Mouse (Mus musculus): ENCODE data around the gene Ccdc160. TPM values are rescaled to one million over a fixed set of nuclear protein-coding genes. Genes with fewer than 3 reads are reported as not detected.

The Ccdc160 gene
- polyA plus RNA-seq, 1 experiment from 2014 or later = 5.2 TPM

- no peaks in the 10 kb centered on the region for H3K36me3 ChIP-seq
- H3K4me1 ChIP-seq (replicated peaks) = no peaks in the 10 kb centered on the region
- DNase-seq (ENCODE audit: low spot score) = no peak
- no peaks in the 10 kb centered on the region for H3K27me3 ChIP-seq (ENCODE audit: insufficient read depth, poor library complexity, severe bottlenecking)
- H3K4me3 ChIP-seq = no peak overlapping the region
- H3K9me3 ChIP-seq = no peaks in the 10 kb centered on the region
- no peak overlapping the region for H3K27ac ChIP-seq
- 81% methylated on average over 5 of the region's 5 CpGs for WGBS
Measured at GRCm38 (mm10) chrX:52777671-52778070, 13.3 kb upstream of the Ccdc160 start.

DNA sequence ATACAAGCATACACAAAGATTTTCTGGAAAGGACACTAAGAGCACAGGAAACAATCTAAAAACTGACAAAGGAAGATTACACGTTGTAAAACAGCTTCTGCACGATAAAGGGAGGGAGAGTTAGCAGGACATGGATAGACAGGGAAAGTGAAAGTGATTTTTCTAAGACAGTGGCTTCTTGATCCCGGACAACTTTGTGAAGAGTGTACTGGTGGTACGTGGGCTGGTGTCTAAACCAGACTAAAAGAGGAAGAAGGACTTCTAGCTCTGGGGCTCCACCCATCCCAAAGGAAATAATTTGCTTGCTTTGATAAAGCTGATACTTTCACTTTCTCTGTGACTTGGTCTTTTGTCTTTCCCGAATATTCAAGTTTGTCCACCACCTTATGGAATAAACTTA lies 7.1 kb upstream of the Ccdc160 start:
- no peak for DNase-seq (ENCODE audit: low spot score)
- H3K27me3 ChIP-seq (ENCODE audit: insufficient read depth, poor library complexity, severe bottlenecking) = no peaks in the 10 kb centered on the region
- no peaks in the 10 kb centered on the region for H3K4me1 ChIP-seq (replicated peaks)
- H3K36me3 ChIP-seq = no peaks in the 10 kb centered on the region
- WGBS = 78% methylated on average over 5 of the region's 5 CpGs
- no peak overlapping the region for H3K4me3 ChIP-seq
- H3K27ac ChIP-seq = no peak overlapping the region
- H3K9me3 ChIP-seq = no peaks in the 10 kb centered on the region

DNA sequence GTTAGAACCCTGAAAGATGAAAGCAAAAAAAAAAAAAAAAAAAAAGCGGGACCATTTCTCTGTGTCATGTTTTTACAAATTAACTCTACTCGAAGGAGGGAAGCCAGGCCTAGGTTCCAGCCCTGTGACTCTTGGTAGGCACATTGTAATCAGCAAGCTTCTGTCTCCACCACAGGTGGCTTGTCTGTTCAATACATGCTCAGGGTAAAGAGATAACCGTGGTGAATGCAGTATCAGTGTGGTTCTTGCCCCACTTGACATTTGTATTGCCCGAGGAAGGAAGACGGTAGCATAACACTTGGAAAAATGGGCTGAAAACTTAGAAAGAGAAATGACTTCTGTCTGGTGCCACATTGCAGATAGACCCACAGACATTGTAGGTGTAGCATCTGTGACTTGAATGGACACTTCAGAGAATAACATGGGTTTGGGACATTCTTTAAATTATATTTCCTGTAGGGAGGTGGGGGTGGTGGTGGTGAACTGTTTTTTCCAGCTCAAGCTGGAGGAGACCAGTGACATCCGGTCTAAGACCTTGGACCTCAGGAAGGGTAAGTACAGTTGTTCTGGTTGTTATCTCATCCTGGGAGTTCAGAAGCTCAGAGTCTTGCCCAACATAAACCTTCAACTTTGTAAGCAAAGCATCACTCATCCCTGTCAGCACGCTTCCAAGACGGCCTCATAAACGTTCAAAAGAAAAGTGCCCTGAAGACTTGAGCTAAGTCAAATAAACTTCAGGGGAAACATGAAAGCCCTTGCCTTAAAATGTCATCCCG lies 1.1 kb downstream of the Ccdc160 start:
- 37% methylated on average over 10 of the region's 10 CpGs for WGBS
- H3K4me3 ChIP-seq = peak overlapping the region; percentile 53

DNA sequence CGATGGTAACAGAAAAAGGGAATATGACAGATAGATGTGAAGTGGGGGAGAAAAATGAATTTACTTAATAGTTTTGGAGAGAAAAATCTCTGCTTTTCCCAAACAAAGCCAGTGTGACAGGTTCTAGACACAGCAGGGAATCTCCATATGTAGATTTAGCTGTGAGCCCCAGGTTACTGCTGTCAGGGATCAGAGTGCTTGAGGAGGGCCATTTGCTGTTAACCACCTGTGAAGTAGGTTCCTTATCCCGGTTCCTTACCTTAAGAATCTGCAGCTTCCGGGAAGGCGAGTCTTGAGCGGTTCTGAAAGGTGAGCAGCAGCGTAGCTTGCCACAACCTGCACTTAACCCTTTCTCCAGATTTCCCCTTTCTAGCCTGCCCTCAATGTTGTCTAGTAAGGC lies 1.9 kb downstream of the Ccdc160 start:
- no peaks in the 10 kb centered on the region for H3K9me3 ChIP-seq
- DNase-seq (ENCODE audit: low spot score) = no peak
- WGBS = 35% methylated on average over 6 of the region's 6 CpGs
- no peaks in the 10 kb centered on the region for H3K27me3 ChIP-seq (ENCODE audit: insufficient read depth, poor library complexity, severe bottlenecking)
- no peaks in the 10 kb centered on the region for H3K36me3 ChIP-seq
- H3K27ac ChIP-seq = peak overlapping the region; percentile 88; the same call in 1 of the 2 replicates
- peak overlapping the region; percentile 9; the same call in 1 of the 2 replicates for H3K4me3 ChIP-seq
- peaks cover 35% of the 10 kb centered on the region for H3K4me1 ChIP-seq (replicated peaks)

More for the DNA sequence above, 1.1 kb downstream of the Ccdc160 start:
- Histone ChIP-seq H3K27ac (peak overlapping the region; percentile 88), H3K36me3 (no peaks in the 10 kb centered on the region), H3K27me3 (ENCODE audit: insufficient read depth, poor library complexity, severe bottlenecking) (no peaks in the 10 kb centered on the region), H3K9me3 (no peaks in the 10 kb centered on the region), H3K4me1 (replicated peaks) (peaks cover 35% of the 10 kb centered on the region)
- DNase-seq (ENCODE audit: low spot score) = peak; percentile 9

DNA sequence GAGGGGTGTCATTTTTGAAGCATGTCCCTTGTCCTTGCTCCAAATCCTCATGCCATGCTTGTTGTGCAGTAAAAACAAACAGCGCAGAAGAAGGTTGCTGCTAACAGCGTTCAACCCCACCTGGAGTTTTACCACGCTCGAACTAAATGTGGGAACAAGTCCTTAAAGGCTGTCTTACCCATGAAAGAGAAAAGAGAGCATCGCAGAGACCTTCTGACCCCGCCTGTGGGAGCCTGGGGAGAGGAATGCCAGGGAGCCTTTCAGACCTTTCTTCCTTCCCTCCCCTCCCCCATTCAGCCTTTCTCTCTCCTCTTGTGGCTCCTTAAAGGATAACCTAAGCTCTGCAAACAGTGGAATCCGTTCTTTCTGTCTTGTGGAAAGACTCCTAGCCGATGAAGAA lies 4.8 kb downstream of the Ccdc160 start:
- Histone ChIP-seq H3K4me3 (no peak overlapping the region), H3K36me3 (peaks cover 15% of the 10 kb centered on the region; the same call in 1 of the 2 replicates), H3K9me3 (no peaks in the 10 kb centered on the region), H3K27ac (peak overlapping the region; percentile 71), H3K4me1 (replicated peaks) (peaks cover 31% of the 10 kb centered on the region), H3K27me3 (ENCODE audit: insufficient read depth, poor library complexity, severe bottlenecking) (no peaks in the 10 kb centered on the region)
- peak; percentile 51 for DNase-seq (ENCODE audit: low spot score)
- 10% methylated on average over 8 of the region's 8 CpGs for WGBS

- 63% methylated on average over 9 of the region's 9 CpGs for WGBS
- DNase-seq (ENCODE audit: low spot score) = no peak
- peaks cover 26% of the 10 kb centered on the region for H3K4me1 ChIP-seq (replicated peaks)
- no peaks in the 10 kb centered on the region for H3K9me3 ChIP-seq
- no peak overlapping the region for H3K4me3 ChIP-seq
- peaks cover 15% of the 10 kb centered on the region; the same call in 1 of the 2 replicates for H3K36me3 ChIP-seq
- no peak overlapping the region for H3K27ac ChIP-seq
- H3K27me3 ChIP-seq (ENCODE audit: insufficient read depth, poor library complexity, severe bottlenecking) = no peaks in the 10 kb centered on the region
Measured at GRCm38 (mm10) chrX:52797031-52797625, 6.1 kb downstream of the Ccdc160 start.

DNA sequence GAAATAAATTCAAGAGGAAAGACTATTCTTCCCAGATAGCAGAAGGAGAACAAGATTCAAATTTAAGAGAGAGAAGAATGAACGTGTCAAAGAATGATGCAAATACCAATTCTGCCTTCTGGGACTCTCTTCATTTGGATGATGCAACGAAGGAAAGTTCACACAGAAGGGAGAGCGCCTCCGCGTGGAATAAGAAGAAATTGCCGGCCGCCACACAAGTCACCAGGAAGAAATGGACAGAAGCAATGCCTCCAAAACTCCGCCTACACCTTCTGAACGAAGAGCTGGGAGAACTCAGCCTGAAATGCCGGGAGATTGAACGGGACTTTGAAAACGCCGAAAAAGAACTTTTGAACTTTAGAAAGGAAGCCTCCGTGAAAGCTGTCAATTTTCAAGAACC lies 7.3 kb downstream of the Ccdc160 start:
- no peaks in the 10 kb centered on the region for H3K27me3 ChIP-seq (ENCODE audit: insufficient read depth, poor library complexity, severe bottlenecking)
- H3K9me3 ChIP-seq = no peaks in the 10 kb centered on the region
- no peak for DNase-seq (ENCODE audit: low spot score)
- H3K4me3 ChIP-seq = no peak overlapping the region
- peaks cover 16% of the 10 kb centered on the region for H3K4me1 ChIP-seq (replicated peaks)
- H3K36me3 ChIP-seq = peaks cover 15% of the 10 kb centered on the region; the same call in 1 of the 2 replicates
- 72% methylated on average over 14 of the region's 14 CpGs for WGBS
- H3K27ac ChIP-seq = no peak overlapping the region

- no peak overlapping the region for H3K27ac ChIP-seq
- no peaks in the 10 kb centered on the region for H3K9me3 ChIP-seq
- H3K27me3 ChIP-seq (ENCODE audit: insufficient read depth, poor library complexity, severe bottlenecking) = no peaks in the 10 kb centered on the region
- 41% methylated on average over 6 of the region's 6 CpGs for WGBS
- H3K4me3 ChIP-seq = no peak overlapping the region
- DNase-seq (ENCODE audit: low spot score) = peak; percentile 20
- peaks cover 16% of the 10 kb centered on the region for H3K4me1 ChIP-seq (replicated peaks)
- peaks cover 15% of the 10 kb centered on the region; the same call in 1 of the 2 replicates for H3K36me3 ChIP-seq
Measured at GRCm38 (mm10) chrX:52799566-52799965, 8.6 kb downstream of the Ccdc160 start.

DNA sequence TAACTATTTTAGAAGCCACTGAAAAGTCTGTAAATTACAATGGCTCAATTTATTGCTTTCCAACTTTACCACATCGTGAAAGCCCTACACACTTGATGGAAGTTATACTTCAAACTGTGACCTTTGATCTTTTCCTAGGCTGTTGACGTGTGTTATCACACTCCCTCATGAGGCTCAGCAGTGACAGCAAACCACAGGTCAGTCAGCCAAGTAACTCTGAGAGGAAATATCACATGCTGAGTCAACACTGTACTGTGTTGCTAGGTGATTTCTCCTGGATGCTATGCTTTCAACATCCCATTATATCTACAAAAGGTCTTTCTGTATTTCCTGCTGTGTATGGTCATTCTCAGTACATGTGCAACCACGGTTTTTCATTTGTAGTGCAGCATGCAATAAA lies 28.3 kb downstream of the Ccdc160 start:
- H3K27ac ChIP-seq = no peak overlapping the region
- 53% methylated on average over 3 of the region's 3 CpGs for WGBS
- no peaks in the 10 kb centered on the region for H3K27me3 ChIP-seq (ENCODE audit: insufficient read depth, poor library complexity, severe bottlenecking)
- H3K4me3 ChIP-seq = no peak overlapping the region
- H3K4me1 ChIP-seq (replicated peaks) = no peaks in the 10 kb centered on the region
- no peak for DNase-seq (ENCODE audit: low spot score)
- no peaks in the 10 kb centered on the region for H3K36me3 ChIP-seq
- no peaks in the 10 kb centered on the region for H3K9me3 ChIP-seq

MicroRNAs within 50 kb of the gene (microRNA counts, 519-probe panel; counts per million panel counts)
- 7,312 counts per million, percentile 100 among the panel's probes with 10 or more counts for microRNA mmu-miR-106a+mmu-miR-17
- microRNA mmu-miR-18b = 1,255 counts per million, percentile 77 among the panel's probes with 10 or more counts
- microRNA mmu-miR-363 = 1,255 counts per million, percentile 77 among the panel's probes with 10 or more counts

Other genes with a start within 250 kb of the Ccdc160 start
- gene Gpc3, start 177.2 kb upstream of the Ccdc160 start, polyA plus RNA-seq (2016; fragmentation: Nextera tagmentation; extraction: Ambion mirVana) = 271 and 295 TPM in 2 replicates
- 70.8 and 92.4 TPM in 2 replicates for gene Phf6, start 121.1 kb downstream of the Ccdc160 start, polyA plus RNA-seq (2016; fragmentation: Nextera tagmentation; extraction: Ambion mirVana)
- gene Hprt, start 196.9 kb downstream of the Ccdc160 start, polyA plus RNA-seq (2016; fragmentation: Nextera tagmentation; extraction: Ambion mirVana) = 80.5 and 104 TPM in 2 replicates

All from hindbrain, embryonic 10.5 days (tissue).